Mouse (Mus musculus) megakaryocyte-erythroid progenitor cell, adult 5 weeks (primary cell): ENCODE measurements around the gene Cracr2a. TPM values are rescaled to one million over a fixed set of nuclear protein-coding genes. Genes with fewer than 3 reads are reported as not detected.

ENCODE experiments used
- polyA plus RNA-seq: library from polyadenylated mRNA; stranded (reverse); fragments of >175 nt; gene quantifications from 2 replicates; pipeline ENCODE4 v1.2.3, GENCODE M21; 2012

Cracr2a gene
- polyA plus RNA-seq: 3.1 and 3.6 TPM in 2 replicates

DNA sequence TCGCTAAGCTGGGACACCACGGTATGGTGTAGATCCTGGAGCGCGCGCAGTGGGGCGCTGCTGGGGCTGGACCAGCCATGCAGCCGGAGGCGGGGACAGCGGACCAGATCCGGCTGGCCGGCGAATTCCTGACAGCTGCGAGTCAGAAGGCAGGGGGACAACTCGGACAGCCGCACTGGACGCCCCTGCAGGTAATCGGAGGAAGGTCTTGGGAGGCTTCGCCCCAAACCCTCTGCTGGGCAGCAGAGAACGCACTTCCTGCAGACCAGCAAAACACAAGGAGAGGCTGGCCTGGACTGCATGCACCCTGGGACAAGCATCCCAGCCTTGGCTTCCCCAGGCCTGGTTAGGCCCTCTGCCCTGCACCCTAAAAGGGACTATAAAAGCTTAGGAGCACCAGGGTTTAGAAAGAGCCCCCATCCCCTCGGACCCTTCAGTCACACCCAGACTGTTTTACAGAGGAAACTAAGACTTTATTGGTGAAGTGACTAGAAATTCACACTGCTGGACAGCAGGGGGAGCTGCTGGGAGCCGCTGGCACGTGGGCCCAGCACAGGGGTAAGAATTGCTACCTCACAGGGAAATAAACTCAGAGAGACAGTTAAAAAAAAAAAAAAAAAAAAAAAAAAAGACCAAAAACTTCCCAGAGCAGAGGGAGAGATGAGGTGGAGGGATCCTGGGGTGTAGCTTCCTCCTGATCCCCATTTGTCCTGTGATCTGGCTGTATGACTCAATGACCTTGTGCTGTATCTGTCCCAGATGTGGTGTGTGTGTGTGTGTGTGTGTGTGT lies at the start of gene Cracr2a:
TSS of gene Cracr2a (plus strand) at position 108 of the 790 bp plus-strand sequence.

Other genes with a start within 250 kb of the Cracr2a start
- 4.2 and 4.5 TPM in 2 replicates for gene Parp11, start 114.5 kb upstream of the Cracr2a start, polyA plus RNA-seq
- 0.03 TPM in 1 of 2 replicates, not detected in the other for gene Prmt8, start 208.1 kb downstream of the Cracr2a start, polyA plus RNA-seq